Mouse (Mus musculus) limb, embryonic 11.5 days (tissue): ENCODE measurements around the gene Tbc1d12. TPM values are rescaled to one million over a fixed set of nuclear protein-coding genes. Genes with fewer than 3 reads are reported as not detected.

Experiments used
- ATAC-seq: fragments of 200-750 bp; cut with Nextera tagmentation; 2 replicates; pipeline ENCODE4 v1.8.0; 2017; ENCODE audit warnings: low read depth; ENCODE audit not compliant: insufficient number of reproducible peaks, low FRiP score, low TSS enrichment
- DNase-seq: peaks from one replicate; pipeline ENCODE4 v3.0.0-alpha.2; 2015; ENCODE audit warnings: low spot score
- H3K27ac ChIP-seq: fragments of 300-500 bp; sonication (generic); replicated peaks from 2 replicates; pipeline ENCODE4 v1.5.1; 2014; ENCODE audit warnings: low read depth, mild to moderate bottlenecking, low read length
- H3K27me3 ChIP-seq: fragments of 300-500 bp; sonication (generic); 2 replicates; pipeline ENCODE4 v1.6.1; 2014; ENCODE audit warnings: mild to moderate bottlenecking, low read length, mixed read lengths; ENCODE audit not compliant: control insufficient read depth, insufficient read depth
- H3K36me3 ChIP-seq: fragments of 300-500 bp; sonication (generic); 2 replicates; pipeline ENCODE4 v1.6.1; 2014; ENCODE audit warnings: mild to moderate bottlenecking, low read length, moderate library complexity, mixed read lengths; ENCODE audit not compliant: control insufficient read depth, insufficient read depth
- H3K4me1 ChIP-seq: fragments of 300-500 bp; sonication (generic); 2 replicates; pipeline ENCODE4 v1.6.1; 2014; ENCODE audit warnings: low read length, mixed read lengths; ENCODE audit not compliant: control insufficient read depth, insufficient read depth
- H3K4me2 ChIP-seq: fragments of 300-500 bp; sonication (generic); 2 replicates; pipeline ENCODE4 v1.6.1; 2014; ENCODE audit warnings: low read depth, mild to moderate bottlenecking, moderate library complexity; ENCODE audit not compliant: severe bottlenecking
- H3K4me3 ChIP-seq: fragments of 300-500 bp; sonication (generic); 2 replicates; pipeline ENCODE4 v1.5.1; 2014; ENCODE audit warnings: low read depth, low read length
- H3K9ac ChIP-seq: fragments of 300-500 bp; sonication (generic); 2 replicates; pipeline ENCODE4 v1.6.1; 2014; ENCODE audit warnings: mild to moderate bottlenecking, low read length
- H3K9me3 ChIP-seq: fragments of 300-500 bp; sonication (generic); 2 replicates; pipeline ENCODE4 v1.6.1; 2016; ENCODE audit warnings: low read length; ENCODE audit not compliant: control insufficient read depth
- WGBS: fragments of 180-500 bp; shearing (Covaris S2); extraction: QIAGEN DNeasy Blood & Tissue Kit; methylation state at CpG from one replicate; pipeline ENCODE4 v1.1.7; 2014; 5-methylcytosine and 5-hydroxymethylcytosine counted together
- polyA plus RNA-seq: library from polyadenylated mRNA; unstranded; fragments of >200 nt; fragmentation: Nextera tagmentation; extraction: Ambion mirVana; gene quantifications from 2 replicates; pipeline ENCODE4 v1.2.1, GENCODE M21; 2014

Gene Tbc1d12
- polyA plus RNA-seq, 1 experiment from 2014 or later = 1.8 TPM

DNA sequence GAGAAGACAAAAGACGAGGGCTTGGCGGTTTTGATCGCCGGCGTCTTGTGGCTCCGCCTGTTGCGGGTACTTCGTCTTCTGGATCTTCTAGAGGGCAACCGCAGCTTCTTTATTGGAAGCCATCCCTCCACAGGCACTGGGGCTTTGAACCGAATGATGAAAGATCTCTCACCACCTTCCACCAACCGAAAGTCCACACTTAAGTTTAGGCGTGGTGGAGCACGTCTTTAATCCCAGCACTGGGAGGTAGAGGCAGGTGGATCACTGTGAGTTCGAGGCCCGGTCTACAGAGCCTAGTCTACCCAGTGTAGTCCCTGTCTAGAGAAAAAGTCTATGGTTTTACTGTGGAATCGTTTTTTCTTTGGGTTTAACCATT, 17.0 kb upstream of the Tbc1d12 start:
- H3K4me3 ChIP-seq = peak overlapping the region; percentile 76
- no peaks in the 10 kb centered on the region for H3K27me3 ChIP-seq
- H3K36me3 ChIP-seq = no peaks in the 10 kb centered on the region
- no peak for DNase-seq
- H3K27ac ChIP-seq = no peak overlapping the region; the same call in 1 of the 2 replicates
- H3K4me1 ChIP-seq = 0 out of 2 replicates have a peak, but pooled peaks cover 4% of the 10 kb centered on the region
- ATAC-seq = peak; percentile 47
- 13% methylated on average over 16 of the region's 16 CpGs for WGBS
- peak overlapping the region; percentile 85 for H3K4me2 ChIP-seq
- H3K9ac ChIP-seq = peak overlapping the region; percentile 77
- H3K9me3 ChIP-seq = no peaks in the 10 kb centered on the region

DNA sequence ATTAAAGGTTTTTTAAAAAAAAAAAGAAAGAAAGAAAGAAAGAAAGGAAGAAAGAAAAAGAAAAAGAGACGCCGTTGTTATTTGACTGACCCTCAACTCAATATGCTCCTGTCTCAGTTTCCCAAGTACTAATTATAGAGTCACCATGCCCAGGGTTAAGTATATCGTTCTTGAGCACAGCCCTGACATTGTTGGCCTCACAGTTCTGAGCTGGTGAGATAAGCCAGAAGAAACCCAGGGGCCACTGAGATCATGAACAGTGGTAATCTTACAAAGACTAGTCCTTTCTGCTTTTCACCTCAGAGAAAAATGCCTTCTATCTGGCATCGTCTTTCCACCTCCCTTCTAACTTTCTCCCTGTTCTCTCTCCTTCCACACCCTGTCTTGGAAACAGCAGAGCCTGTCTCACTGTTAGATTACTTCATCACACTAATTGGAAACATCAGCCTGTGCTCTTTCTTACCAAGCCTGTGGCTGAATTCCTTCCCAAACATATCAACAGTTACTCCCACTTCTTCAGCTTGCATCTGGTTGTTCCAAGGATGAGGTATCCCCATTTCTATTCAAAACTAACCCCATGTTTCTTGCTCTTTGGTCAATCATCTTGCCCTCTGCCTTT, 16.1 kb upstream of the Tbc1d12 start:
- no peak overlapping the region for H3K4me2 ChIP-seq
- no peaks in the 10 kb centered on the region for H3K36me3 ChIP-seq
- no peak overlapping the region for H3K9ac ChIP-seq
- 78% methylated on average over 4 of the region's 4 CpGs for WGBS
- H3K4me1 ChIP-seq = 0 out of 2 replicates have a peak, but pooled peaks cover 4% of the 10 kb centered on the region
- no peak overlapping the region for H3K4me3 ChIP-seq
- no peaks in the 10 kb centered on the region for H3K27me3 ChIP-seq
- no peak overlapping the region for H3K27ac ChIP-seq
- no peak for DNase-seq
- H3K9me3 ChIP-seq = no peaks in the 10 kb centered on the region
- no peak for ATAC-seq

DNA sequence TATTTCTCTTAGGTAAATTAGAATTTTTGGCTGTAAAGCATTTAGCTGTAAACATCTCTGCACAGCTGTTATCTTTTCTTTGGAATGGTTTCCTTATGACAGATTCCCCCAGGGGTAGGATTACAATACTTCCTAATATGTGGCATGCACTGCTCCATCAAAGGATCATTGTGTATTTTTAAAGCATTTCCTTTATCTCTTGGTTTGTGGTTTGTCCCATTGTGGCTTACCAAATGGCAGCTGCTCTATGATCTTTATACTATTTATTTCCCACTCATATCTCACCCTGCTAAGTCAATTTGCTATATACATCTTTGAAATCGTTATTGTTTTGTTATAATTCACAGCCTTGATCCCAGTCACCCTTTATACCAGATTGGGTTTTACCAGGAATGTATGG, 3.2 kb upstream of the Tbc1d12 start:
- Histone ChIP-seq H3K4me3 (no peak overlapping the region), H3K9ac (no peak overlapping the region)
- ATAC-seq = no peak

DNA sequence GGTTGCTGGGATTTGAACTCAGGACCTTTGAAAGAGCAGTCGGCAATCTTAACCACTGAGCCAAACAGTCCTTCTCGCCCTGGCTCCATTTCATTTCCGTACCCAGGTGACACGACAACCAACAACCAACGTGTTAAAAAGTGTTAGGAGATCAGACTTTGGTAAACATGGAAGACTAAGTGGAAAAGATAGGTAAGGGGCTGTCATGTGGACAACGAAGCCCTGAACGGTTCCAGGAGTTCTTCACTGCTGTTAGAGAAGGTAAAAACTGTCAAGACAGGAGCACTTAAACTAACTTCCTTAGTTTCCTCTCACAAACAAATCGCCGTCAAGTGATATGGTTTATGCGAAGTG, 318 bp upstream of the Tbc1d12 start:
- Histone ChIP-seq H3K27me3 (no peaks in the 10 kb centered on the region), H3K27ac (no peak overlapping the region), H3K4me1 (no peaks in the 10 kb centered on the region), H3K36me3 (no peaks in the 10 kb centered on the region), H3K4me2 (peak overlapping the region; percentile 60), H3K4me3 (peak overlapping the region; percentile 73), H3K9ac (peak overlapping the region; percentile 67), H3K9me3 (no peaks in the 10 kb centered on the region)
- 0 out of 2 replicates have a peak, but pooled peaks have one; percentile 7 for ATAC-seq
- 27% methylated on average over 10 of the region's 10 CpGs for WGBS
- no peak for DNase-seq

More for the DNA sequence above, 3.2 kb upstream of the Tbc1d12 start:
- Histone ChIP-seq H3K27me3 (no peaks in the 10 kb centered on the region), H3K36me3 (no peaks in the 10 kb centered on the region), H3K4me2 (no peak overlapping the region), H3K4me1 (no peaks in the 10 kb centered on the region), H3K9me3 (no peaks in the 10 kb centered on the region), H3K27ac (no peak overlapping the region)
- 69% methylated on average over 1 of the region's 1 CpGs for WGBS
- no peak for DNase-seq

DNA sequence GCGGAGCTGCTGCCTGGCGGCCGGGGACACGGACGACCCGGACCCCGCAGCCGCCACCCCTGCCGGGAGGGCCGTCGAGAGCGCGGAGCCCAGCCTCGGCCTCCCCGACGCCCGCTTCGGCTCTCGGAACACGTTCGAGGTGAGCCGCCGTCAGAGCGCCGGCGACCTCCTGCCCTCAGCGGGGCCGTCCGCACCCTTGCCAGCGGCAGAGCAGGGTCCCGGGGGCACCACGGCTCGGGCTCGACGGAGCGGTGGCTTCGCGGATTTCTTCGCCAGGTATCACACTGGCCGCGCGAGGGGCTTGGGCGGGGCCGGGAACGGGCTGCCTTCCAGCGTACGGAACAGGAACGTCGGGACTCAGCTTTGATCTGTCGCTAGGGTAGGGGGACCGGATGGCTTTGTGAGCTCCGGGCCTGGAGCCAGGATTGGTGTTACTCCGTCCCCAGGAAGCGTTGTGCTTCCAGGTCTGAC, 827 bp downstream of the Tbc1d12 start:
- WGBS = under 1% methylated on average over 54 of the region's 54 CpGs
- Histone ChIP-seq H3K9me3 (no peaks in the 10 kb centered on the region), H3K4me1 (no peaks in the 10 kb centered on the region), H3K27ac (no peak overlapping the region), H3K4me3 (peak overlapping the region; percentile 73), H3K36me3 (no peaks in the 10 kb centered on the region), H3K4me2 (peak overlapping the region; percentile 60), H3K9ac (peak overlapping the region; percentile 67), H3K27me3 (no peaks in the 10 kb centered on the region)
- DNase-seq = peak; percentile 73
- peak; percentile 68; the same call in 1 of the 2 replicates for ATAC-seq

DNA sequence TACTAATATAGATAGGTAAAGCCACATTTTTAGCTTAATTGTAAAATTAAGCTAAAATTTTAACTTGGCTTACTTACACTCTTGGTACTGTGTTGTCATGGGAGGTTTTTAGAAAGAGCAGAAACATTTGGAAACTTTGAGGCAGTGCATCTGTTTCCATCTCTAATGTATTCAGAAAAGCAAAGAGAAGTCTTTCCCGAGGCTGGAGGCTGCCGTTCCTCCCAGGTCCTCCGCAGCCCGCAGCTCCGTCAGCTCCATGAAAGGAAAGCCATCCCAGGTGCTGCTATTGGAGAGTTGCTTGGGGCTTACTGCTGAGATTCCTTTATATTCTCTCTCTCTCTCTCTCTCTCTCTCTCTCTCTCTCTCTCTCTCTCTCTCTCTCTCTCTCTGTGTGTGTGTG, 8.4 kb downstream of the Tbc1d12 start:
- ATAC-seq (no peak), DNase-seq (no peak)
- Histone ChIP-seq H3K4me2 (no peak overlapping the region), H3K27me3 (no peaks in the 10 kb centered on the region), H3K27ac (no peak overlapping the region), H3K9me3 (no peaks in the 10 kb centered on the region), H3K4me1 (no peaks in the 10 kb centered on the region), H3K4me3 (no peak overlapping the region), H3K36me3 (no peaks in the 10 kb centered on the region), H3K9ac (no peak overlapping the region)
- 80% methylated on average over 5 of the region's 5 CpGs for WGBS

DNA sequence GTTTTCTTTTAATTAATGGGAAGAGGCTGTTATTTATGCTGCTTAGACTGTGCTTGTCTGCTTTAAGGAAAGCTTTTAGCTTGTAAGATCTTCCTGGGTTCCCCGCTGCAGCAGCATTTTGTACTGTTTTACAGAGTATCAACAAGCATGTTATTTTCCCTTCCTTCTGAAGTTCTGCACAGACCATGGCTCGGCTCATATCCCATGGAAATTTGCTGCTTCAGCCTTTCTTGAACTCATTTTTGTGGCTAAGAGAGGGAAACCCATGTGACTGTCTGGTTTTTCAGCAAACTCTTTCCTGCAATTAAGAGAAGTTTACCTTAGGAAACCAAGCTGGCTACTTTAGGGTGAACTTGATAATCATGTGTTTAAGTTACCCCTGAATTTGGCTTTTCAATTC, 10.0 kb downstream of the Tbc1d12 start:
- no peaks in the 10 kb centered on the region for H3K36me3 ChIP-seq
- no peak for ATAC-seq
- H3K9me3 ChIP-seq = no peaks in the 10 kb centered on the region
- H3K4me2 ChIP-seq = no peak overlapping the region
- no peak for DNase-seq
- H3K4me3 ChIP-seq = no peak overlapping the region
- no peaks in the 10 kb centered on the region for H3K4me1 ChIP-seq
- H3K9ac ChIP-seq = no peak overlapping the region
- H3K27me3 ChIP-seq = no peaks in the 10 kb centered on the region
- WGBS = 85% methylated on average over 2 of the region's 2 CpGs
- H3K27ac ChIP-seq = no peak overlapping the region

DNA sequence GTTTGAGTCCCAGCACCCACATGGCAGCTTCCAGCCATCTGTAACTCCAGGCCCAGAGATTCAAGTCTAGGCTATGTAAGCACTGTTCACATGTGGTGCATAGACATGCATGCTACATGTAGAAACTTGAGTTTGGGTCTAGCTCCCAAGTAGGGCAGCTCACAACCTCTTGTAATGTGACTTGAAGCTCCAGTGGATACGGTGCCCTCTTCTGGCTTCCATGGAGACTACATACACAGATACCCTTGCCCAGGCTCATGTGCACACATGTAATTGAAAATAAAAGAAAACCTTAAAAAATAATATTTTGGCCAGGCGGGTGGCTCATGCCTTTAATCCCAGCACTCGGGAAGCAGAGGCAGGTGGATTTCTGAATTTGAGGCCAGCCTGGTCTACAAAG, 21.8 kb downstream of the Tbc1d12 start:
- Histone ChIP-seq H3K9ac (no peak overlapping the region), H3K36me3 (no peaks in the 10 kb centered on the region), H3K4me3 (no peak overlapping the region), H3K4me2 (no peak overlapping the region), H3K9me3 (no peaks in the 10 kb centered on the region), H3K4me1 (no peaks in the 10 kb centered on the region), H3K27ac (no peak overlapping the region), H3K27me3 (no peaks in the 10 kb centered on the region)
- 94% methylated on average over 3 of the region's 3 CpGs for WGBS
- DNase-seq (no peak), ATAC-seq (no peak)

DNA sequence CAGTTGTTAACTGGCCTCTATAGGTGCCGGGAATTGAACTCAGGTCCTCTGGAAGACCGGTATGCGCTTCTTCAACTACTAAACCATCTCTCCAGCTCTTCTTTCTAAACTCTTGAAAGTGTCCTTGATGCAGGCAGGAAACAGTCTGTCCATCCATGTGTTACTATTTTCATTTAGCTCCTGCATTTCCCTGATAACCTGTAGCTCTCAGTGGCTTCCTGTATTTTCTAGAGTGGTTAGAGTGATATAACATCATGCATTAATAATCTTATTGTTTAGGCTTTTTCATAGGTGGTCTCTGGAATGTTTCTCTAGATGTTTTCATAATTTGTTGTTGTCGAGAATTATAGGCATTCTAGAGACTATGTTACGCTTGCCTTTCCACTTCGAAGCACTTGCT, 26.1 kb downstream of the Tbc1d12 start:
- Histone ChIP-seq H3K27me3 (no peaks in the 10 kb centered on the region), H3K4me1 (no peaks in the 10 kb centered on the region), H3K9me3 (no peaks in the 10 kb centered on the region), H3K9ac (no peak overlapping the region), H3K27ac (no peak overlapping the region), H3K4me2 (no peak overlapping the region), H3K4me3 (no peak overlapping the region), H3K36me3 (no peaks in the 10 kb centered on the region)
- WGBS = 92% methylated on average over 6 of the region's 6 CpGs
- ATAC-seq = no peak
- no peak for DNase-seq
